Mouse (Mus musculus): ENCODE results near the gene 4933416C03Rik.

DNA sequence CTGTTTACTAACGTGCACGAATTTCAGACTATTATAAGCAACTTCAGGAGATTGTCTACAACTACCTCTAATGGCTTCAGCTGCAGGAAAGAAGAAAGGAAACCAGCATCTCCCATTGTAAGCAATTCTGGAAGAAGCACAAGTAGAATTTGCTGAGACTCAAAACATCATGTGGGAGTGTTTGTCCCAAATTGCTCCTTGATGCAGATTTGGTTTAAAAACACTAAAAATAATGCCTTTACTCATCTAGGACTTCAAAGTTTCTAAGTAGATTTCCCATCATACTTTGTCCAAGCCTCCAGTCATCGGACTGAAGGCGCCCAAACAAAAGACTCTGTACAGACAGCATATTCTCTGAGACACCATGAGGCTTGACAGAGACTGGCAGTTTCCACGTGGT, 37.8 kb downstream of the 4933416C03Rik start:
- TF ChIP-seq CTCF (IDR thresholded peaks at IDR 0.05; ENCODE audit: low read depth) (no peak), EP300 (IDR thresholded peaks at IDR 0.05; ENCODE audit: low read depth) (no peak)
